Mouse (Mus musculus) retina, adult 2 months (tissue): ENCODE data around the gene Gigyf2.
A peak's percentile ranks its signal among the peaks of the same experiment; 100 is the strongest.
"Not testable (repeated sequence)": the region's sequence is repeated elsewhere in the genome, so short reads cannot be mapped to it uniquely, and the experiment has no call there.

Experiments
- DNase-seq: peaks from one replicate; pipeline ENCODE4 v3.0.0-alpha.2; 2012; ENCODE audit warnings: low read depth, low spot score

Gene Gigyf2

GRCm38 (mm10) chr1:87447183-87448104 is 120.6 kb downstream of the Gigyf2 start:
- peak; percentile 36 for DNase-seq

GRCm38 (mm10) chr1:87449432-87449831 is 122.6 kb downstream of the Gigyf2 start:
- no peak for DNase-seq

- no peak for DNase-seq
These were observed 129.6 kb downstream of the Gigyf2 start for GRCm38 (mm10) chr1:87456425-87456824.

GRCm38 (mm10) chr1:87458045-87458444 is 131.2 kb downstream of the Gigyf2 start:
- DNase-seq = no peak

GRCm38 (mm10) chr1:87459856-87460255 is 133.1 kb downstream of the Gigyf2 start:
- not testable (repeated sequence) for DNase-seq

GRCm38 (mm10) chr1:87467469-87467868 is 140.7 kb downstream of the Gigyf2 start:
- DNase-seq = no peak

GRCm38 (mm10) chr1:87468321-87468720 is 141.5 kb downstream of the Gigyf2 start:
- DNase-seq = no peak

- DNase-seq = not testable (repeated sequence)
These were observed 143.2 kb downstream of the Gigyf2 start, which contains the start of gene Snorc for GRCm38 (mm10) chr1:87469971-87470370. Gene Snorc (plus strand): TSS chr1:87470271.

- no peak for DNase-seq
These were observed 145.1 kb downstream of the Gigyf2 start for GRCm38 (mm10) chr1:87471914-87472313.

GRCm38 (mm10) chr1:87472576-87472975 is 145.8 kb downstream of the Gigyf2 start:
- DNase-seq = no peak

- no peak for DNase-seq
These were observed 148.5 kb downstream of the Gigyf2 start for GRCm38 (mm10) chr1:87475076-87475895.

- DNase-seq = no peak
These were observed 155.7 kb downstream of the Gigyf2 start for GRCm38 (mm10) chr1:87482546-87482945.

GRCm38 (mm10) chr1:87486386-87486785 is 159.6 kb downstream of the Gigyf2 start:
- no peak for DNase-seq

GRCm38 (mm10) chr1:87492285-87492684 is 165.5 kb downstream of the Gigyf2 start:
- no peak for DNase-seq

- no peak for DNase-seq
These were observed 166.7 kb downstream of the Gigyf2 start for GRCm38 (mm10) chr1:87493542-87493941.
